Mouse (Mus musculus) kidney, postnatal 36 days (tissue): ENCODE results near the gene Bik.
A peak's percentile ranks its signal among the peaks of the same experiment; 100 is the strongest.

Experiments used
- DNase-seq, 2 experiments: peaks; one replicate each; pipeline ENCODE4 v3.0.0; 2021 to 2022; ENCODE audit warnings: mixed read lengths in 2 of 2

Bik gene

GRCm38 (mm10) chr15:83584741-83585220 is 58.1 kb downstream of the Bik start:
- no peak for DNase-seq

- peak; percentile 36 to 48 for DNase-seq
These were observed 64.2 kb downstream of the Bik start for GRCm38 (mm10) chr15:83590841-83591240.

GRCm38 (mm10) chr15:83591758-83592157 is 65.1 kb downstream of the Bik start:
- DNase-seq: no peak

- DNase-seq: no peak
These were observed 65.9 kb downstream of the Bik start for GRCm38 (mm10) chr15:83592260-83593188.

- DNase-seq: no peak
These were observed 66.5 kb downstream of the Bik start for GRCm38 (mm10) chr15:83593189-83593585.

- no peak for DNase-seq
These were observed 67.2 kb downstream of the Bik start for GRCm38 (mm10) chr15:83593702-83594512.
